Mouse (Mus musculus): ENCODE data around the gene Gad2.

GRCm38 (mm10) chr2:22620978-22621827 lies 802 bp upstream of the Gad2 start:
- TF ChIP-seq CTCF (IDR thresholded peaks at IDR 0.05) (no peak), POLR2A (IDR thresholded peaks at IDR 0.05; ENCODE audit: insufficient read depth, low read depth, low read length) (no peak), EP300 (IDR thresholded peaks at IDR 0.05; ENCODE audit: insufficient read depth, low read depth, low read length) (no peak)
